Mouse (Mus musculus): ENCODE results near the gene 4930519G04Rik.
"Not testable (repeated sequence)": the region's sequence is repeated elsewhere in the genome, so short reads cannot be mapped to it uniquely, and the experiment has no call there.

The 4930519G04Rik gene

DNA sequence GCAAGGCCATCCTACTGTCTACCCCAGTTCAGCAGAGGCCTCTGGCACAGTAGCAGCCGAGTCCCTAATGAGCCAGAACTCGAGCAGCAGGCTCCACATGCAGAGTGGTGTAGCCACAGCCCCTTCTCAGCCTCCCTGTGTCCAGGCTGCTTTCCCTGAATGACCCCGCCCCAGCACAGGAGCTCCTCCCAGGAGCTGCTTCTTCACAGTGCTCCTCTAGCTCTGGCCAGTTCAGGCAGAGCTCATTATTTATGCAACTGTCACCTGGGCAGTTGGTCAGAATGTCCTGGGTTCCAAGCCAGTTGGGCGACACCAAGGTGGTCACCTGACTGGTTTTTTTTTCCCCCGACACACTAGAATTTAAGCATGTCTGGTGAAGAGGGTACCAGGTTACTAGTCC lies at the start of gene 4930519G04Rik:
Gene 4930519G04Rik (plus strand): TSS at position 301 of the 400 bp plus-strand sequence.
- in situ Hi-C loops (cut with MboI, MseI): loop anchor here (10.0 kb wide), 1 partner anchor 1509 kb away; no protein-coding TSS in a partner anchor

DNA sequence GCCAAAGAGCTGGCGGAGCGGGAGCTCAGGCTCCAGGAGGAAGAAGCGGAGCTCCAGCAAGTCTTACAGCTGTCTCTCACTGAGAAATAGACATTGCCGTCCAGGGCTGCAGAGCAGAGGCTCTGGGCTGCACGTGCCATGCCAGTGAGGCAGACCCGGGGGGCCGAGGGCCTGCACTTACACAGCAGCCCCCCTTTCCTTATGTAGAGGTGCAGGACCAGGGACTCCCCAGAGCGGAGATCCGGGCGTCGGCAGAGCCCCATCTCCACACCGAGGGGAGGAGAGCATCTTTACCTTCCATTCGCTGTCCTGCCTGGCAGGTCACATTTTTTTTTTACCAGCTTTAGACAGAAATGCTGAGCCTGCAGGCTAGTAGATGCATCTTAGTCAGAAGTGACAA lies 49.1 kb upstream of the 4930519G04Rik start:
- in situ Hi-C loops (cut with MboI, MseI): no loop called here

DNA sequence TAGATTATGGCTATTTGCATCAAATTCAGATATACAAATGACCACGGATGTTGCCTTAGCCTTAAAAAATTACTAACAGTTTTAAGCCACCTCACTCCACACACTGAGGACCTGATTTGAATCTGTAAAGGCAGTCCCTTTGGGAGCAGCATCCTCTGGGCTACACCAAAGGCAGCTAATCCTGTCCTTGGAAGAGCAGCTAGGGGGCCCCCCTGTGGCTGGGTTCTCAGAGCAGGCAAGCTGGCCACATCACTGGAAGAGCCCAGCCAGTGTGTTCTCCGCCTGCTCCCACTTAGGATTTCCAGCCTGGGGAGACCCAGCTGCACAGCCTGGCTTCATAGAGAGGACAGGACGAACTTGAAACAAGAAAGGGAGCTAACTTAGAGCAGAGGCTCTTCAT lies 48.5 kb upstream of the 4930519G04Rik start:
- in situ Hi-C loops (cut with MboI, MseI): no loop called here

DNA sequence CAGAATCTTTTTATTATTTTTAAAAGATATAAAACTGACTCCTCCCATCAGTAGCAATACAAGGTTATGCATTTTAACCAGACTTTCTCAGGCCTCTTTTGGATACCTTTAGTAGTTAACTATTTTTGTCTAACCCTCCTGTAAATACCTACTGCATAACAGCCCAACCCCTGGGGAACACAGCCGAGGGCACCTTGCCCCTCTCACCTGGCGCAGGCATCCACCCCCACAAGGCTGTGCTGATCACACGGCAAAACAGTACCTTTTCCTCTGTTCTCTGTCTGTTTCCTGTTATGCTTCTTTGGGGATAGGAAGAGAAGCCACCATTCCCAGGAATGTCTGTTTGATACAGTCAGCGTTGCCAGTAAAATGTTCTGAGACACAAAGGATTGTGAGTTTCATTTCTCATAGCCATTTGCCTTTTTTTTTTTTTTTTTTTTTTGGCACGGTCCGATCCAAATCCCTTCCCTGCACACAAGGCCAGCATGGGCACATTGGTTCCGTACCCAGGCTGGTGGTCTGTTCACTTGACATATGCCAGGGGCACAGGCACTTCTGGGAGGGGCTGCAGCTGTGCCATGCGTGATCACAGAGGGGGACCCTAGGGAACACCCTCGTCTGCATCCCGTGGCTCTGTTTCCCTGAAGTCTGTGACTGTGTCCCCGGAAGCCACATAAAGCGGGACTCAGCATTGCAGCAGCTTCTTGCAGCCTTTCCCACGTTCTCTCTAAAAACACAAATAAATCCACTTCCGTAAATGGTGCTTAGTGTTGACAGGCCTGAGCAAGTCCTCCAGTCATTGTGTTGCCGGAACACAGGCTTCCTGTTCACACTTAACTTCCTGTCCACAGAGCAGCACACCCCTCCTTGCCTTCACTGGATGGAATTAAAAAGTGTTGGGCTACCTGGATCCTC lies 47.8 kb upstream of the 4930519G04Rik start:
- in situ Hi-C loops (cut with MboI, MseI): no loop called here

DNA sequence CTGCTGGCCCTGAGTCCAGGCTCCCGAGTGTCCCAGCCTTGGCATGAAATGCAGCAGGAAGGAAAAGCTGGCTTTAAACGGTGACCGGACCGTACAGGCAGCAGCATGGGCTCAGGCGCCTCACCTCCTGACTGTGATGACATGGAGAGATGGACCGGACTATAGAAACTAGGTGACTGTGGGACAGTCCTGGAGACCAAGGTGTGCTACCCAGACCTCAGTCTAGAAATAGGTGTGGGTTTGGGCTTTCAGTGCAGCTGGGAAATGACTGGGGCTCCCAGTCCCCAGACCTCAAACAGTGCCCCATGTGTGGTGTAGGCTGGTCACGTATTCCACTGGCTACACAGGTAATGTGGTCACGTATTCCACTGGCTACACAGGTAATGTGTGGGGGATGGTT lies 46.8 kb upstream of the 4930519G04Rik start:
- in situ Hi-C loops (cut with MboI, MseI): no loop called here

DNA sequence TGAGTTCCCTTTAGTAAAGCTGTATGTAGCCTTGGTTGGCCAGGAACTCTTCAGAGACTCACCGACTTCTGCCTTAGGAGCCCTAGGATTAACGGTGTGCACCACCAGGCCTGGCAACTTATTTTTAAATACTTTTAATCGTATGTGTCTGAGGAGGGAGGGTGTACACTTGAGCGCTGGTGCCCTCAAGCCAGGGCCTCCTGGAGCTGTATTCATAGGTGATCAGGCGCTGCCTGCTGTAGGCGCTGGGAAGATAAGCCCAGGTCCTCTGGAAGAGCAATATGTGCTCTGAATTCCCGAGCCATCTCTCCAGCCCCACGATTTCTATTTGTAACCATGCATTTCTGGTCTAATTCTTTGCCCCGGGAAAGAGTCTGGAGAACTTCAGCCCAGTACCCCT lies 46.4 kb upstream of the 4930519G04Rik start:
- in situ Hi-C loops (cut with MboI, MseI): no loop called here

DNA sequence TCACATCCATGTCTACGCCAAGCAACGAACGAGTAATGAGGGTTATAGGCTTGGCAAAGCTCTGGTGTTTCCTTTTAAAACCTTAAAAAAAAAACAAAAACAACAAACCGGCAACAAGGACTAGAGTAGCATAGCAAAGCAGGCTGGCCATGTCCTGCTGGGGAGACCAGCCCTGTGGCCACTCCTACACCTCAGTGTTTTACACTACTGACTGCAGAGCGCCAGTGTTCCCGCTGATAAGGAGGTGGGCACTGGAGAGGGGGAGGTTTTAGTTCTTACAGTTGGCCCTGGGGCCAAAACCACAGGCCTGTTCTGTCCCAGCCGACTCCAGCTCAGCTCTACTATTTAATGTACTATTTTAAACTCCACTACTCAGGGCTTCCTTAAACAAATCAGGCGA lies 46.0 kb upstream of the 4930519G04Rik start:
- in situ Hi-C loops (cut with MboI, MseI): no loop called here

DNA sequence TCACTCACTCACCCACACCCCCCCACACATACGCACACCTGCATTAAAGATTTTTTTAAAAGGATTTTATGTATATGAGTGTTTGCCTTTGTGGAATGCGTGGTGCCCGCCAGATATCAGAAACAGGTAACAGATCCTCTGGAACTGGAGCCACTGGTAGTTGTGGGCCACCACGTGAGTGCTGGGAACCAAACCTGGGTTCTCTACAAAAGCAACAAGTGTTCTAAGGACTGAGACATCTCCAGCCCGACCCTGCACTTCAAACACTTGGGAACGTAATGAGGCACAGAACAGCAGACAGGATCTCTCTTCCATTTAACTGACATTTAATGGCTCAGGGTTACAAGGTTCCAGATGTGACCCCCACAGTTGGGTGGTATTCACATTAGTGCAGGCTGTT lies 45.6 kb upstream of the 4930519G04Rik start:
- in situ Hi-C loops (cut with MboI, MseI): no loop called here

DNA sequence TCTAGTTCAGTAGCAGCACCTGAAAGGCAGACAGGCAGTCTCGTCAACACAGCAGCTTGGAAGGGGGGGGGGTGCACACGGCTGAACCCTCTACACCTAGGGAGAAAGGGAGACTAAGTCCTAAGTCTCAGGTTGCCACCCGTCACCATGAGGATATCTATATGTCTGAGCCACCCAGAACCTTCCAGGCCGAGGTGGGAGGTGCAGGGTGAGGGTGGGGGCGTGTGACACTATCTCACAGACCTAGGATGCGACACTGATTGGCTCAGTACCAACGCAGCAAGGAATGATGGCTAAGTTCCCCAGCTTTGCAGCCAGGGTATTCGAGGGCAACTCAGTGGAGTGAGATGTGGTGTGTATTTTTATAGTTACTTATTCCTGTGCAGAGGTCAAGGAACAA lies 45.1 kb upstream of the 4930519G04Rik start:
- in situ Hi-C loops (cut with MboI, MseI): no loop called here

DNA sequence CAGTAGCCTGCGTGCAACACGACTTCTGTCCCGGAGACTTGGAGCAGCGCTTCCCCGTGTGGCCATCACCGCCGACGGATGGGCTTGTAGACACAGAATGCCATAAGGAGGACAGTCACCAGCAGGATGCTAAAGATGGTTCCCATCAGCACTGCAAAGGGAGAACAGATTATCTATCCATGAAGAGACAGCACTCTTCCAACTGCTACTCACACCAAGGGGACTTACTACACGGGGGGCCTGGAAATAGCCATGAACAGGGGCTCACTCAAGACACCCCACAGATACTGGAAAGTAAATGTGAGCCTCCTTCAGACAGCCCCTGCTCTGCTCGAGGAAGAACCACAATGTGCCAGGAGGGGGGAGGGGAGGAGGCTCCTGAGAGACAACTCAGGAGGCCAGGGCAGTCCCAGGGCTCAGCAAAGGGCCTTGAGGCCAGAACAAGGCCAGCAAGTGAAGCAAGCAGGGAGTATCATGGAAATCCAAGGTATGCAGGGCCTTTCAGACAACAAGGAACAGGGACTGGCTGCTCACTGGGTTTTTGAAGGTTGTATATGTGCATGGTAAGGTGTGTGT lies 44.2 kb upstream of the 4930519G04Rik start:
- in situ Hi-C loops (cut with MboI, MseI): no loop called here

DNA sequence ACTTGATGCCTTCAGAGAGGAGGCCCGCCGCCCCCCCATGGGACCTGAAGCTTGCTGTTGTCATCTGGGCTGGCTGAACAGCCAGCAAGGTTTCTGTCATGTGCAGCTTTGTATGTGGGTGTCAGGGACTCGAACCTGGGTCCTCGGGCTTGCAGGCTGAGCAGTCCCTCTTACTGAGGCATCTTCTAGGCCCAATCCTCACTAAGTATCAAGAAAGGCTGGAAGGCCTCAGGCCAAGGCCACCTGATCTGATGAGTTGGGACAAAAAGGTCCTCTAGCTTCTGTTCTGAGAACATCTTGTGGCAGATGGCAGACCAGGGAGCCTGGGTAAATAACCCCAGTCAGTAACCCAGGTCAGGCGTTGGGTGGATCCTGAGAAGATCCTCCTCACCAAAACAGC lies 43.6 kb upstream of the 4930519G04Rik start:
- in situ Hi-C loops (cut with MboI, MseI): loop anchor here (5.0 kb wide), 1 partner anchor 933 kb away; no protein-coding TSS in a partner anchor

DNA sequence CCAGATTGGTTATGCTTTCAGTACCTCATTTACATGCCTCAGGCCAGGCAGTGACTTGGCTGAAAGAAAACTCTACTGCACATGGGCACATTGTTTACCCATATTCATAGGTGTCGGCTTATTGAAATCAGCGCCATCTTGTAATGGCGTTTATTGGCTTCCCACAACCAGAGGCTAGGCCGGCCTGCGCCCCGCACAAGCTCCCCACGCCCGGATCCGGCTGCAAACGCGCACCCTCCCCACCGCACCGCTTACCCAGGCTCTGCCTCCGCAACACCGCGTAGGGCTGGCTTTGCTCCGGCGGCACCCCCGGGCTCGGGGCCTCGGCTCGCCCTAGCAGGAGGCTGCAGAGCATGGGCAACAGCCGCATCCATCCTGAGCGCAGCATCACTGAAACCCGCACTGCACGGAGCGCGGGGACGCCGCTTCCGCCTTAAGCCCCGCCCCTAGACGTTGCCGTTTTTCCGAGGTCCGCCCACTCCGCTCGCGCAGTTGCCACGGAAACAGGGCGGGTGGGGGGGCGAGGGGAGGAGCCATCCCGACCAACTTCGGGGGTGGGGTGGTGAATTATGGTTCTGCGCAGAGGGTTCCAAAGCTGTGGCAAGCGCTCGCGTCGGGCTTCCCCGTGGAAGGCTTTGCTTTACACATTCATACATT lies 39.8 kb upstream of the 4930519G04Rik start:
- in situ Hi-C loops (cut with MboI, MseI): loop anchor here (5.0 kb wide), 1 partner anchor 936 kb away; no protein-coding TSS in a partner anchor

DNA sequence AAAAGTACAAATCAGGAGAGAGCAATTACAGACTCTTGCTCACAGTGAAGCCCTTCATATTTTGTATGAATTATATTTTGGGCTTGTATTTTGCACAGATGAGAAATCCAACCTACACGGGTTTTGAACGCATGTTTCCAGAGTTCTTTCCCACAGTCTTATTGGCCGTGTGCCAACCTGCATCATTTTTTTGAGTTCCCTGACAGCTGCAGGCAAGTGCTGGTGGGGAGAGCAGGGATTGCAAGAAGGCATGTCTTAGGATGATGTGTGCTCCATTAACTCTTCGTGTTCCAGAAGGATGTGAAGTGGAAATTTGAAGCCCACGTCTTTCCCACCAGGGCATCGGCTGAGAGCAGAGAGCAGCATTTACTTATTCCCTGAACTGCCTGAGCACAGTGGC lies 36.9 kb upstream of the 4930519G04Rik start:
- in situ Hi-C loops (cut with MboI, MseI): no loop called here

DNA sequence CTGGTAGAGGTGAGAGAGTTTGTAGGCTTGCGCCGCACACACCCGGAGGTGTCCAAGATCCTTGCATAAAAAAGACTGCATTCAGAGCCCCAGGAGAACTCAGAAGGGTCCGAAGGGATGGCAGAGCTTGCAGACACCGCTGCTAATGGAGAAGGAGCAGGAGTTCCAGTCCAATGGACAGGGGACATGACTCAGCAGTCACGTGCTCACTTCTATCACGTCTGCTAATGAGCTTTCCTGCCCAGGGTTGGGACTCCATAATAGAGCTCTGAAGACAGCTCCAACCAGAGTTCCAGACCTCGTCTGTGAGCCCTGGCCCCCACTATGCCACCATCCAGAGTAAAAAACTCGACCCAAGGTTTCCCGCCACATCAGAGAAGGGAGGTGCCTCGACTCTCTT lies 35.3 kb upstream of the 4930519G04Rik start:
- in situ Hi-C loops (cut with MboI, MseI): no loop called here

DNA sequence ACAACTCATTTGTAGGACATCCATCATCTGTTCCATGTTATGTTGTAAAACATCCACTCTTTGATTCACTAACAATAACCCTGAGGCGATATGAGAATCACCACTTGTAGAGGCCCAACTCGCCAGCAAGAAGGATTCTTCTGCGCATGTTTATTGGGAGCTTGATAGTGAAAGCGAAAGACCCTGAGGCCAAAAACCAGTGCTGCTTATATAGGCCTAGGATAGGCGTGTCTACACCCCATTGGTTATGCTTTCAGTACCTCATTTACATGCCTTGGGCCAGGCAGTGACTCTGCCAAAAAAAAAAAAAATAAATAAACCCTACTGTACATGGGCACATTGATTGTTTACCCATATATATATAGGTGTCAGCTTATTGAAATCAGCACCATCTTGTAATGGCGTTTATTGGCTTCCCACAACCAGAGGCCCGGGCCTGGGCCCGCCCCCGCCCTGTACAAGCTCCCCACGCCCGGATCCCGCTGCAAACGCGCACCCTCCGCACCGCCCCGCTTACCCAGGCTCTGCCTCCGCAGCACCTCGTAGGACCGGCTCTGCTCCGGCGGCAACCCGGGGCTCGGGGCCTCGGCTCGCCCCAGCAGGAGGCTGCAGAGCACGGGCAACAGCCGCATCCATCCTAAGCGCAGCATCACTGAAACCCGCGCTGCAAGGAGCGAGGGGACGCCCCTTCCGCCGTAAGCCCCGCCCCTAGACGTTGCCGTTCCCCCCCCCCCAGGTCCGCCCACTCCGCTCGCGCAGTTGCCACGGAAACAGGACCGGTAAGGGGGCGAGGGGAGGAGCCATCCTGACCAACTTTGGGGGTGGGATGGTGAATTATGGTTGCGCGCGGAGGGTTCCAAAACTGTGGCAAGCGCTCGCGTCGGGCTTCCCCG lies 30.4 kb upstream of the 4930519G04Rik start, which contains the start of gene 1500011B03Rik:
Gene 1500011B03Rik (minus strand): TSS at position 673 of the 893 bp plus-strand sequence.
- in situ Hi-C loops (cut with MboI, MseI): no loop called here

DNA sequence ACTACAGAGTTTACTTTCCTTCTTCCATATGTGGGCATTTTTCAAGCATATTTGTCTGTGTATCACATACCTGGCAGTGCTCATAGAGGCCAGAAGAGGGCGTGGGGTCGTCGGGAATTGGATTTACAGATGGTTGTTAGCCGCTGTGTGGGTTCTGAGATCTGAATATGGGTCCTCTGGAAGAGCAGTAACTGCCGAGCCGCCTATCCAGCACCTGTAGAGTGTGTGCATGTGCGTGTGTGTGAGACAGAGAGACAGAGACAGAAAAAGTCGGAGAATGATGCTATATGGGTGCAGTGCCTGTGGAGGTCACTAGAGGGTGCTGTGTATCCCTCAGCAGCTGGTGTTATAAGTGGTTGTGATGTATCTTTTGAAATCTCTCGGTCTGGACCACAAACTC lies 29.3 kb upstream of the 4930519G04Rik start:
- in situ Hi-C loops (cut with MboI, MseI): no loop called here

DNA sequence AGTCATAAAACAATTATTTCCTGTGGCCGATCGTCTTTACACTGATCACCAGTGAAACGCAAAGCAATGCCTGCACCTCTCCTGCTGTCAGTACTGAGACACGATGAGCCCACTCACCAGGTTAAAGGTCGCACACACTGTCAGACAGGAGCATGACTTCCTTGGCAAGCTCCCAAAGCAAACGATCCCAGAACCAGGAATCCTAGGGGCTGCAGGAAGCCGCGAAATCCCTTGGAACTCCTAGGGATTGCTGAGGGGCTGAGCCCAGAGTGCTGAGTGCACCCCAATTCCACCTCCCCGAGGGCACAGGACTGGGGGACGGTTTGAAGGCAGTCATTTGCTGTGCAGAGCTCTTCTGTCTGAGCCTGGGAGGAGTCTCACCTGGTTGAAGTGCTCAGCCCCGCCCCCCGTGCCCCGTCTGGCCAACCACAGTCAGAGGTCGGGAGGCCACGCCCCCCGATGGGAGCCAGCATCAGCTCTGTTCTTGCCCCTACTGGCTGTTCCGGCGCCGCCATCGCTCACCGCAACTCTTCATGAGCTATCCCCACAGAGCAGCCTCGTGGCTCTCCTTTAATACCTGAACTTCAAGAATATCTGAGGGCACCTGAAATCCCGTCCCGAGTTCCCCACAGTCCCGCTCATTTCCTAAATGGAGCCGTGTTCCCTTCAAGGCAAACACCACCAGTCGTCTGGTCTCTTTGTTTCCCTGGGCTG lies 27.3 kb upstream of the 4930519G04Rik start:
- in situ Hi-C loops (cut with MboI, MseI): no loop called here

DNA sequence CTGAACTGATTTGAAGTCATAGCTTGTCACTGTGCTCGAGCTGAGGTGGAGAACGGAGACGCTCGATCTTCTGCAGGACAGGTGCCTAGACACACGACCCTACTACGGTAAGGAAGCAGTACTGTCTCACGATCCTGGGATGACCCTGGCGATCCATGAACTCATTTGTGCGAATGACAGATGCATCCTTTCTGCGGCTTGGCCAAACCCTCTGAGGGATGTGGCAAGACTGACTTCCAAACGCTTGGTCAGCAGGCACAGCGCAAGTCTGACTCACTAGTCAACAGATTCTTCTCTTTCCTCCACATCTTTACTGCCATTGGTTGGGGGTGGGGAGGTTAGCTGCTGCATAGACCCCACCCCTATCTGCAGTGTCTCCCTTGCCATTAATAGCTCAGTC lies 26.0 kb upstream of the 4930519G04Rik start:
- in situ Hi-C loops (cut with MboI, MseI): no loop called here

DNA sequence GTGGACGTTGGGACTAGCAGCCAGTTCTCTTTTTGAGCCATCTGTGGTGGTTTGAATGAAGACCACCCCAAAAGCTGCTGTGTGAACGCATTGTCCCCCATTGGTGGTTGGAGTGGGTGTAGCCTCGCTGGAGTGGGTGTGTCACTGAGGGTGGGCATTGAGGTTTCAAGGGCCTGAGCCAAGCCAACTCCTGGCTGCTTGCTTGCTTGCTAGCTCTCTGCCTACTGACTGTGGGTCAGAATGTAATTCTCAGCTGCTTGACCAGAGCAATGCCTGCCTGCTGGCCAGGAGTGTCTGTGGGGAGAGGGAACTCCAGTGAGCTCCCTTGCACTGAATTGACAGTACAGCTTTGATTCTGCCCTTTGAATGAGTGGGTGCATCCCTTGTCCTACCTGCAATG lies 23.7 kb upstream of the 4930519G04Rik start:
- in situ Hi-C loops (cut with MboI, MseI): no loop called here

DNA sequence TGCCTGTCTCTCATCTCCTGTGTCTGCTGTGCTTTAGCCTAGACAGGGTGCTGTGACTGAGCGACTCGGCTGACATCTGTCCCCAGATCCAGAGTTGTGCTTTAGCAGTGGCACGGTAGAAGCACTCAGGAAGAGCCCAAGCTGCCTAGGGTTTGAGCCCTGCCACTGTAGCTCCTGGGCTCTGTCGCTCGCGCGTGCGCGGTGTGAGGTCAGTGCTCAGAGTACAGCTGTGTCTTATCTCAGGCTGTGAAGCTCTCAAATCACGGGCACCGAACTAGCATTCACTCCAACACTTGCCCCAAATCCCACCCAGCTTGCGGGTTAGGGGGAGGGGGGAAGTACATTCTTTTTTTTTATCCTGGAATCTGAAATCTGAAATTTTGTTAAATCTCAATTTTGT lies 16.6 kb upstream of the 4930519G04Rik start:
- in situ Hi-C loops (cut with MboI, MseI): no loop called here

DNA sequence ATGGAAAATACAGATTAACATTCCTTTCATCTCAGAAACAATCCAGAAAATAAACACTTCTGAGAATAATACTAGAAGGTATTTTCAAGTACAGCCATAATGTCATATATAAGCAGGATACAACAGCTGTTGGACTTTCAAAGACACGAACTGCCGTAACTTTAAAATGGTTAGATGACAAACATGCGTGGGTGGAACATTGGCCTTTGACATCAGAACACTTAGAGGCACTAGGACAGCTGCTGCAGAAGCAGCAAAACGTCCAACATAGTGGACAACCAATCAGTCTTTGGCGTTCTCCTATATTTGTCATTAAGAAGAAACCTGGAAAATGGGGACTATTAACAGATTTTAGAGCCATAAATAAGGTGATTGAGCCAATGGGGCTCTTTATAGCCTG lies 13.0 kb upstream of the 4930519G04Rik start:
- in situ Hi-C loops (cut with MboI, MseI): not testable (repeated sequence)

All from regulatory T cell (primary cell).